Mouse (Mus musculus): ENCODE results near the gene Gm20696.

Gene Gm20696

GRCm38 (mm10) chr6:99573343-99573742, 93.3 kb downstream of the Gm20696 start:
- no peak for DNase-seq (ENCODE audit: low spot score in 2 of 2)

- no peak for DNase-seq (ENCODE audit: low spot score in 2 of 2)
Measured at GRCm38 (mm10) chr6:99572071-99572470, 94.5 kb downstream of the Gm20696 start.

GRCm38 (mm10) chr6:99566921-99567320, 99.7 kb downstream of the Gm20696 start:
- peak in 1 of 2 experiments; percentile 32 for DNase-seq (ENCODE audit: low spot score in 2 of 2)

GRCm38 (mm10) chr6:99564766-99565165, 101.8 kb downstream of the Gm20696 start:
- DNase-seq (ENCODE audit: low spot score in 2 of 2): no peak

GRCm38 (mm10) chr6:99556950-99557349, 109.6 kb downstream of the Gm20696 start:
- no peak for DNase-seq (ENCODE audit: low spot score in 2 of 2)

GRCm38 (mm10) chr6:99552816-99553215, 113.8 kb downstream of the Gm20696 start:
- DNase-seq (ENCODE audit: low spot score in 2 of 2): no peak

- DNase-seq (ENCODE audit: low spot score in 2 of 2): no peak
Measured at GRCm38 (mm10) chr6:99546416-99546815, 120.2 kb downstream of the Gm20696 start.

GRCm38 (mm10) chr6:99545437-99545836, 121.2 kb downstream of the Gm20696 start:
- no peak for DNase-seq (ENCODE audit: low spot score in 2 of 2)

- DNase-seq (ENCODE audit: low spot score in 2 of 2): no peak
Measured at GRCm38 (mm10) chr6:99541105-99541504, 125.5 kb downstream of the Gm20696 start.

GRCm38 (mm10) chr6:99540653-99541052, 125.9 kb downstream of the Gm20696 start:
- DNase-seq (ENCODE audit: low spot score in 2 of 2): no peak

GRCm38 (mm10) chr6:99540146-99540545, 126.5 kb downstream of the Gm20696 start:
- DNase-seq (ENCODE audit: low spot score in 2 of 2): no peak

- DNase-seq (ENCODE audit: low spot score in 2 of 2): no peak
Measured at GRCm38 (mm10) chr6:99538194-99538941, 128.2 kb downstream of the Gm20696 start.

GRCm38 (mm10) chr6:99534211-99534745, 132.3 kb downstream of the Gm20696 start:
- no peak for DNase-seq (ENCODE audit: low spot score in 2 of 2)

- no peak for DNase-seq (ENCODE audit: low spot score in 2 of 2)
Measured at GRCm38 (mm10) chr6:99532458-99532857, 134.1 kb downstream of the Gm20696 start.

- no peak for DNase-seq (ENCODE audit: low spot score in 2 of 2)
Measured at GRCm38 (mm10) chr6:99528972-99529371, 137.6 kb downstream of the Gm20696 start.

GRCm38 (mm10) chr6:99527457-99528105, 139.0 kb downstream of the Gm20696 start:
- DNase-seq (ENCODE audit: low spot score in 2 of 2): no peak

GRCm38 (mm10) chr6:99525351-99525750, 141.2 kb downstream of the Gm20696 start:
- no peak for DNase-seq (ENCODE audit: low spot score in 2 of 2)

- no peak for DNase-seq (ENCODE audit: low spot score in 2 of 2)
Measured at GRCm38 (mm10) chr6:99523679-99524370, 142.8 kb downstream of the Gm20696 start.

GRCm38 (mm10) chr6:99523109-99523632, 143.4 kb downstream of the Gm20696 start:
- DNase-seq (ENCODE audit: low spot score in 2 of 2): peak; percentile 59 to 63

- DNase-seq (ENCODE audit: low spot score in 2 of 2): peak; percentile 59 to 64
Measured at GRCm38 (mm10) chr6:99522359-99523108, 144.1 kb downstream of the Gm20696 start, which contains the start of gene Foxp1. Gene Foxp1, minus strand, starts transcription at chr6:99522721.

- peak in 1 of 2 experiments; percentile 34 for DNase-seq (ENCODE audit: low spot score in 2 of 2)
Measured at GRCm38 (mm10) chr6:99521641-99522358, 144.8 kb downstream of the Gm20696 start.

All from frontal cortex, postnatal 14 days (tissue).